Mouse (Mus musculus) adrenal gland, postnatal 14 days (tissue): Measurements from ENCODE around the gene Ovch2. TPM values are rescaled to one million over a fixed set of nuclear protein-coding genes. Genes with fewer than 3 reads are reported as not detected.

Experiments used
- DNase-seq: peaks from one replicate; pipeline ENCODE4 v3.0.0; 2021; ENCODE audit warnings: mixed read lengths
- total RNA-seq: library from RNA; stranded (reverse); gene quantifications from 2 replicates; pipeline ENCODE4 v1.2.3, GENCODE M21; 2021

Gene Ovch2
- total RNA-seq, 1 experiment from 2014 or later, result not detected

GRCm38 (mm10) chr7:107744454-107744853, 56.6 kb downstream of the Ovch2 start:
- DNase-seq, result no peak

GRCm38 (mm10) chr7:107742963-107743465, 58.0 kb downstream of the Ovch2 start:
- no peak for DNase-seq

- peak; percentile 29 for DNase-seq
Measured at GRCm38 (mm10) chr7:107738726-107739125, 62.3 kb downstream of the Ovch2 start.

- no peak for DNase-seq
Measured at GRCm38 (mm10) chr7:107733162-107733561, 67.8 kb downstream of the Ovch2 start.

Other genes starting within 250 kb of the Ovch2 start
- 7.5 and 7.8 TPM in 2 replicates for gene Olfml1, start 233.8 kb downstream of the Ovch2 start, total RNA-seq
- 7.8 and 8.7 TPM in 2 replicates for gene Ppfibp2, start 206.0 kb downstream of the Ovch2 start, total RNA-seq
- not detected in 2 replicates for gene 5330417H12Rik, start 176.0 kb downstream of the Ovch2 start, total RNA-seq
- gene Cyb5r2, start 43.2 kb downstream of the Ovch2 start, total RNA-seq, result not detected in 2 replicates
- not detected in 2 replicates for gene Olfr467, start 11.1 kb upstream of the Ovch2 start, total RNA-seq
- not detected in 2 replicates for gene Olfr469, start 24.3 kb upstream of the Ovch2 start, total RNA-seq
- not detected in 2 replicates for gene Olfr470, start 46.3 kb upstream of the Ovch2 start, total RNA-seq
- not detected in 2 replicates for gene Olfr472, start 96.7 kb upstream of the Ovch2 start, total RNA-seq
- not detected in 2 replicates for gene Olfr473, start 129.2 kb upstream of the Ovch2 start, total RNA-seq
- gene Olfr474, start 153.4 kb upstream of the Ovch2 start, total RNA-seq, result not detected in 2 replicates
- not detected in 2 replicates for gene Olfr476, start 163.6 kb upstream of the Ovch2 start, total RNA-seq
- gene Olfr477, start 185.5 kb upstream of the Ovch2 start, total RNA-seq, result not detected in 2 replicates
- not detected in 2 replicates for gene Olfr478, start 232.8 kb upstream of the Ovch2 start, total RNA-seq
- gene Olfr479, start 249.5 kb upstream of the Ovch2 start, total RNA-seq, result not detected in 2 replicates